Mouse (Mus musculus) lung, adult 18-20 months (tissue): ENCODE results near the gene Pla2g4d.
"Not testable (repeated sequence)": the region's sequence is repeated elsewhere in the genome, so short reads cannot be mapped to it uniquely, and the experiment has no call there.

Experiments used
- DNase-seq, 2 experiments: peaks; one replicate each; pipeline ENCODE4 v3.0.0; 2022; ENCODE audit warnings: mixed read lengths in 2 of 2

Pla2g4d gene

GRCm38 (mm10) chr2:120256259-120256658, 32.7 kb downstream of the Pla2g4d start:
- no peak for DNase-seq

- no peak for DNase-seq
Measured at GRCm38 (mm10) chr2:120252644-120253043, 36.4 kb downstream of the Pla2g4d start.

GRCm38 (mm10) chr2:120245421-120246016, 43.5 kb downstream of the Pla2g4d start:
- no peak for DNase-seq

GRCm38 (mm10) chr2:120244679-120245420, 44.1 kb downstream of the Pla2g4d start, which contains the start of gene Pla2g4e:
Pla2g4e (minus strand) TSS chr2:120245335.
- no peak for DNase-seq

- DNase-seq: no peak
Measured at GRCm38 (mm10) chr2:120243995-120244394, 45.0 kb downstream of the Pla2g4d start.

GRCm38 (mm10) chr2:120242791-120243467, 46.1 kb downstream of the Pla2g4d start:
- DNase-seq: no peak

GRCm38 (mm10) chr2:120238733-120239132, 50.3 kb downstream of the Pla2g4d start:
- not testable (repeated sequence) for DNase-seq

GRCm38 (mm10) chr2:120237784-120238183, 51.2 kb downstream of the Pla2g4d start:
- no peak for DNase-seq

- no peak for DNase-seq
Measured at GRCm38 (mm10) chr2:120235947-120236640, 52.9 kb downstream of the Pla2g4d start.

- DNase-seq: no peak
Measured at GRCm38 (mm10) chr2:120235381-120235780, 53.6 kb downstream of the Pla2g4d start.

- DNase-seq: no peak
Measured at GRCm38 (mm10) chr2:120231642-120232041, 57.4 kb downstream of the Pla2g4d start.
